Mouse (Mus musculus) cerebellum, adult 2 months (tissue): Measurements from ENCODE around the gene Cabcoco1. TPM values are rescaled to one million over a fixed set of nuclear protein-coding genes. Genes with fewer than 3 reads are reported as not detected.

ENCODE experiments used
- DNase-seq, 2 experiments: peaks; one replicate each; pipeline ENCODE4 v3.0.0; 2021
- H3K27ac ChIP-seq: fragments of 200-500 bp; 2 replicates; pipeline ENCODE4 v1.5.1; 2012; ENCODE audit warnings: low read length, control low read depth, inconsistent platforms; ENCODE audit not compliant: insufficient read depth
- H3K27me3 ChIP-seq: fragments of 200-500 bp; 2 replicates; pipeline ENCODE4 v1.6.1; 2012; ENCODE audit warnings: inconsistent platforms, mild to moderate bottlenecking, low read length, moderate library complexity; ENCODE audit not compliant: control insufficient read depth, insufficient read depth
- H3K4me1 ChIP-seq: fragments of 200-500 bp; 2 replicates; pipeline ENCODE4 v1.6.1; 2011; ENCODE audit warnings: low read length; ENCODE audit not compliant: control insufficient read depth, insufficient read depth
- H3K4me3 ChIP-seq: fragments of 200-500 bp; replicated peaks from 2 replicates; pipeline ENCODE3; 2011; ENCODE audit warnings: mild to moderate bottlenecking, low read depth, low read length, control low read depth; ENCODE audit not compliant: insufficient read depth
- CTCF ChIP-seq: fragments of 200-500 bp; IDR thresholded peaks from 2 replicates; pipeline ENCODE4 v1.5.1; 2011; ENCODE audit warnings: low read depth, mild to moderate bottlenecking, control low read depth, low read length, moderate library complexity, borderline replicate concordance; ENCODE audit not compliant: insufficient read depth
- POLR2A ChIP-seq: fragments of 200-500 bp; IDR thresholded peaks from 2 replicates; pipeline ENCODE4 v1.6.1; 2011; ENCODE audit warnings: low read length, control low read depth, borderline replicate concordance; ENCODE audit not compliant: insufficient read depth
- WGBS: fragments of 180-500 bp; shearing (Covaris S2); methylation state at CpG from one replicate; pipeline ENCODE4 v1.1.7; 2018; 5-methylcytosine and 5-hydroxymethylcytosine counted together
- polyA plus RNA-seq: library from polyadenylated mRNA; depleted of rRNA; stranded (reverse); fragments of >200 nt; gene quantifications from 2 replicates; pipeline ENCODE4 v1.2.3, GENCODE M21; 2012

Gene Cabcoco1
- polyA plus RNA-seq, 1 experiment, result 1.9 TPM

- Histone ChIP-seq H3K27me3 (no peaks in the 10 kb centered on the region), H3K27ac (no peak overlapping the region), H3K4me3 (no peak overlapping the region), H3K4me1 (no peaks in the 10 kb centered on the region)
- TF ChIP-seq CTCF (no peak), POLR2A (no peak)
- DNase-seq, result peak; percentile 34 to 61
- 16% methylated on average over 13 of the region's 13 CpGs for WGBS
These were observed 16.6 kb upstream of the Cabcoco1 start for GRCm38 (mm10) chr10:68558105-68558827.

- 96% methylated on average over 3 of the region's 3 CpGs for WGBS
- TF ChIP-seq POLR2A, result no peak
- no peak for TF ChIP-seq CTCF
- DNase-seq, result no peak
- Histone ChIP-seq H3K27me3 (no peaks in the 10 kb centered on the region), H3K4me3 (no peak overlapping the region), H3K27ac (no peak overlapping the region), H3K4me1 (no peaks in the 10 kb centered on the region)
These were observed 12.0 kb upstream of the Cabcoco1 start for GRCm38 (mm10) chr10:68553677-68554076.

GRCm38 (mm10) chr10:68552556-68552955 lies 10.9 kb upstream of the Cabcoco1 start:
- DNase-seq, result no peak
- Histone ChIP-seq H3K27ac (no peak overlapping the region), H3K4me1 (no peaks in the 10 kb centered on the region), H3K4me3 (no peak overlapping the region), H3K27me3 (no peaks in the 10 kb centered on the region)
- WGBS, result 92% methylated on average over 2 of the region's 2 CpGs
- no peak for TF ChIP-seq POLR2A
- no peak for TF ChIP-seq CTCF

DNA sequence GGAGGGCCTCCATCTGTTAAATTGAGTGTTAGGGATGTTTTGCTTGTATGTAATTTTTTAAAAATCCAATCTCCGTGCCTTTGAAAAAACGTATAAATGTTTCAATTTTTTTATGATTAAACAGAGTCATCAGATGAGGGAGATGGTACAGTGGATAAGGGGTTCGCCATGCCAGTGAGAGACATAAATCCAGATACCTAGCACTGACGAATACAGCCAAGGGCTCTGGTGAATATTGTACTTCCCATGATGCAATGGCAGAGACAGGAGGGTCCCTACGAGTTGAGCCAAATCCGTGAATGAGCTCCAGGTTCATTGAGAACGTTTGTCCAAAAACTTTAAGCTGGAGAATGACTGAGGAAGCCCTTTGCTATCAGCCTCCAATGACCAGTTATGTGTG lies 9.6 kb upstream of the Cabcoco1 start:
- TF ChIP-seq CTCF (no peak), POLR2A (no peak)
- Histone ChIP-seq H3K27ac (no peak overlapping the region), H3K4me1 (no peaks in the 10 kb centered on the region), H3K4me3 (no peak overlapping the region), H3K27me3 (no peaks in the 10 kb centered on the region)
- 86% methylated on average over 7 of the region's 7 CpGs for WGBS
- DNase-seq, result no peak

- no peak for DNase-seq
- WGBS, result 92% methylated on average over 9 of the region's 9 CpGs
- H3K4me1 ChIP-seq, result no peaks in the 10 kb centered on the region
- TF ChIP-seq CTCF, result no peak
- TF ChIP-seq POLR2A, result no peak
- no peak overlapping the region for H3K27ac ChIP-seq
- H3K4me3 ChIP-seq, result no peak overlapping the region
- H3K27me3 ChIP-seq, result no peaks in the 10 kb centered on the region
These were observed 9.1 kb upstream of the Cabcoco1 start for GRCm38 (mm10) chr10:68550668-68551267.

DNA sequence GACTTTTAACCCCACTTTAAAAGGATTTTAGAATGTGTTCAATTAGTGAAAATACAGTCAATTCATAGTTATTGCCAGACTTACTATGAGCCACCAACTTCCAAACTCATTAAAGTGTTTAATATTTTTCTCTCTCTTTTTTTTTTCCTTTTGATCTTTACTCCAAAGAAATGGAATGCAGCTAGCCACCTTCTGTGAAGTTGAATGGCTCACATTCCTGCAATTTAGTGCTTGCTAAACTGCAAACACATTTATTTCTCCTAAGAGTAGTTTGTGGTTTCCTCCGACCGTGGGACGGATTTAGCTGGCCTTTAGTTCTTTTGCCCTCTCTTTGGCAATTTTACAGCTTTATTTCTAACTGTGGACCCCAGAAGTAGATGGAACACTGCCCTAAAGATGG lies 1.4 kb upstream of the Cabcoco1 start:
- Histone ChIP-seq H3K4me1 (peaks cover 2% of the 10 kb centered on the region; the same call in 1 of the 2 replicates), H3K27ac (no peak overlapping the region), H3K27me3 (no peaks in the 10 kb centered on the region), H3K4me3 (no peak overlapping the region)
- TF ChIP-seq CTCF, result no peak
- no peak for TF ChIP-seq POLR2A
- 85% methylated on average over 3 of the region's 3 CpGs for WGBS
- DNase-seq, result no peak

DNA sequence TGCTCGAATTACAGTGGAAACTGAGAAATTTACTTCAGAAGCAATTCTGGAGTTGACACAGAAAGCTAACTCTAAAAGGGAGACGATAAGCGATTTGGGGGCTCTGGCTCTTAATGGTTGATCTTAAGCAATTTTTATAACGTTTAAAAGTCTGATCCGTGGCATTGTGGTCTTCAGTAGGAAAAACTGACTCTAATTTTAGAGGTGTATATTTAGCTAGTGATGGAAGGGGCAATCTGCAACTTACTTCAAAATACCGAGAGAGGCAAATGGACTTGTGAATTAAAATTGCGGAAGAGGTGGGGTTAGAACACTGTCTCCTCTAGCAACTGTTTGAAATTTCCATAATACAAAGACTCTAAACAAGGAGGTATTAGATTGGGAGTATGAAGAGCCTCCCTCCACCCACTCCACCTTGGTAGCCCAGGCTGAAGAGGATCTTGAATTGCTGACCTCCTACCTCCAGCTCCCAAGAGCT lies 286 bp upstream of the Cabcoco1 start:
- Histone ChIP-seq H3K27ac (no peak overlapping the region), H3K4me3 (no peak overlapping the region), H3K4me1 (peaks cover 2% of the 10 kb centered on the region; the same call in 1 of the 2 replicates), H3K27me3 (no peaks in the 10 kb centered on the region)
- WGBS, result 43% methylated on average over 7 of the region's 7 CpGs
- no peak for DNase-seq
- TF ChIP-seq CTCF (no peak), POLR2A (no peak)

DNA sequence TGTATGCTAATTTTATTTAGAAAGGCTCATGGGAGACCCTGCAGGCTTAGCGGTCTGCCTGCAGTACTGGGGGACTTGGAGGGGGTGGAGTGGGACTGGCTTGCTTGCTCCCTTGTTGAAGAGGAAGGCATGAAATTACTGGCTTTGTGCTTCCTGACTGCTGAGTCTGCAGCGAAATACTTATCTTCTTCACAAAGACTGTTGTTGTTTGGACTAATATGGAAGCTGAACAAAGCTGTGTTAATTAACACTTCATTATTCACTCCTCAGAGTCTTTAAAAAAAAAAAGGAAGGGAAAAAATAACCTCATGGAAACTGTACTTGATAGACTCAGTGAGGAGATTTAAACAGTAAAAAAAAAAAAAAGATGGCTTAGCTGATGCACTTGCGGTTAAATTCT lies 1.1 kb downstream of the Cabcoco1 start:
- Histone ChIP-seq H3K4me3 (no peak overlapping the region), H3K27me3 (no peaks in the 10 kb centered on the region), H3K27ac (no peak overlapping the region), H3K4me1 (peaks cover 2% of the 10 kb centered on the region; the same call in 1 of the 2 replicates)
- no peak for DNase-seq
- TF ChIP-seq CTCF (no peak), POLR2A (no peak)
- 43% methylated on average over 3 of the region's 3 CpGs for WGBS
